Mouse (Mus musculus) c-Kit-positive CD71-positive TER-119-negative erythroid progenitor cells, embryonic 14.5 days (primary cell): Measurements from ENCODE around the gene Dock7.

ENCODE experiments used
- DNase-seq: peaks from one replicate; pipeline ENCODE4 v3.0.0-alpha.2; 2013; ENCODE audit warnings: low read depth

Dock7 gene

GRCm38 (mm10) chr4:99120211-99121122, at the start of gene Dock7:
Gene Dock7 (minus strand): TSS chr4:99120915.
- DNase-seq = peak; percentile 59

DNA sequence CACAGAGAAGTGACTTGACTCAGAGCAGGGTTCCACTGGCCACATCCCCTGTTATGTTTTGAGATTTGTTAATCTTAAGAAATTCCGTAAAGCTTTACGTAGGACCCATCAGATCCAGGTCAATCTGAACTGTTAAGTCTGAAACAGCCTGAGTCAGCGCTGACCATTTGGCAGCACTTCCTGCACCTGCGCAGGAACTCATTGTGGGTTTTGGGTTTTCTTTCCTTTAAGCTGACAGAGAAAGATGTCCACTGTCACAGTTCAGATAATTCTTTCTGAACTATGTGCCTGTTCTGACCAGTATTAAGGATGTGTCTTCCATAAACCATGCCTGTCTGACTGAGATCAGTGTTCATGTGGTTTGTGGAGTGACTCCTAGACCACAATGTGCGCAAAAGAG, 48.2 kb upstream of the Dock7 start:
- no peak for DNase-seq

DNA sequence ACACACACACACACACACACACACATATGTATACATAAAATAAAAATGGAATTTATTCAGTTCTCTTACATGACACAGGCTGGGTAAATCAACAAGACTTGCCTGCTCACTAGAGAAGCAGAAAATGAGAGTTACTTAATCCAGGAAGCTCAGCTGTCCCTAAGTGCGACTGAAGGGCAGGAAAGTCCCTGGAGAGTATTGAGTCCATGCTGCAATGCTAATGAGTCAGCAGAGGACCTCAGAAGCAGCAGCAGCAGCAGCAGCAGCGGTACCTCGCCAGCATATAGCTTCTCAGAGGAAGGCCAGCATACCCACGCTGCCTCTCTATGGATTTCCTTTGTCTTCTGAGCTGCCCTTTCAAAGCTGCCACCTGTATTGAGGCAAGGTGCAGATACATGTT, 42.8 kb upstream of the Dock7 start:
- DNase-seq = no peak

DNA sequence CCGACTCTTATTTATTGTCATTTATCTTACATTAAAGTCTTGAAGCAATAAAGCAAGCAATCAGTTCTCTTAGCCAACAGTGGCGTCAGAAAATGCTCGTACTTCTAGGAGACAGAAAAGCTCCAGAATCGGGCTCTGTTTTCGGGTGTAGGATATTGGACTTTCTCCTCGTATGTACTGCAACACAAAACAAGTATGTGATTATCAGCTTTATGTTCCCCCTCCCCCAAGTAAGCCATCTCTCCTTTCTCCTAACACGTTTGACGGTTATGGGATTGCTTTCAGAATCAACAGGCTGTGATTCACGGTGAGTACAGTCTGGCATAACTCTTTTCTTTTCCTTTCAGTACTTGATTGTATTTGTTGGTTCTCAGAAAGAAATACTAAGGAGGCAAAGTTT, 42.3 kb upstream of the Dock7 start:
- no peak for DNase-seq

- DNase-seq = no peak
These were observed 40.8 kb upstream of the Dock7 start for GRCm38 (mm10) chr4:99161457-99161971.

DNA sequence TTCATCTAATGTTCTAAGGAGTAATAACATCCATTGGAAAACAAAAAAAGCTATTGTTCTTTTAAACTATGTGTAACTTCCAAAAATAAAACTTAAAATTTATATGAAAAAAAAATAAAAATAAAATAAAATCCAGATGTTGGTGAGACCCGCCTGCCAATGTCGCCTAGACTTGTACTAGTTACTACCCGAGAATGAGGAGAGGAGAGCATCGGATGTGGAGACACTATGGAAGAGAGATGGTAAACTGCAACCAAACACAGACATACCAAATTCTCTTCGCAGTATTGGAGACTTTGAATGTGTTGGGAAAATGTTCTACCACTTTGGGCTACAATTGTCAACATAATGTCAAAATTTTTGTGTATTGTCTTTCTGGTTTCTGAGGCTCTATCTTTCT, 40.2 kb upstream of the Dock7 start:
- no peak for DNase-seq

DNA sequence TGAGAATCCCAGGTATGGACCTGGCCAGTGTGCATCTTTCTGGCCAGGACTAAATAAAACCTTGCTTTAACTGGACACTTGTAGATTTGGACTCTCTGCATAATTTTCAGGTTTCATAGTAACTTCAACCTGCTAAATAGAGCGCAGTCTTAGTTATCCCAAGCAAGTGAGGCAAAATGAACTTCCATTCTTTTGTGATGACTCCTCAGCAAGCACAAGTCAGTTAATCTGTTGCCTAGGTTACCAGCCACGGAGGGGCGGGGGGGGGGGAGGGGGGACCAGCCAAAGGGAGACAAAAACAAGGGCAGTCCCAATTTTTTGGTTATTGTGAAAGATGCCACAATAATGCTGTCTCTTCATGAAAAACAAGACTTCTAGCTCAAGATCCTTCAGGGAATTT, 39.7 kb upstream of the Dock7 start:
- DNase-seq = no peak

DNA sequence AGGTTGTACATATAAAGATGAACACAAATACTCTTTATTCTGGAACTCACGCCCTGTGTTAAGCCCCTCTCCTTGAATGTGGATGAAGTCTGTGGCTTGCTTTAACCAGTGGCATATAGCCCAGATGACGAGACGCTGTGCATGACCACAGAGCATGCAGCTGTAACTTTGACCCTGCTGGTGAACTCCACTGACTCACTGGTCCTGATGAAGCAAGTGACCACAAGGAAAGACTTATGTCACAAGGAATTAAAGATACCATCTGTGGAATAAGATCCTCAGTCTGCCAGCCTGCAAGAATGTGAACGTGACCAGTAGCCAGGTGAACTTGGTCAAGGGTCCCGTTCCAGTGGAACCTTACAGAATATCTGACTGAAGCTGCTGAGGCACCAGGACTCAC, 37.8 kb upstream of the Dock7 start:
- no peak for DNase-seq

GRCm38 (mm10) chr4:99156641-99157307, 36.1 kb upstream of the Dock7 start:
- no peak for DNase-seq

DNA sequence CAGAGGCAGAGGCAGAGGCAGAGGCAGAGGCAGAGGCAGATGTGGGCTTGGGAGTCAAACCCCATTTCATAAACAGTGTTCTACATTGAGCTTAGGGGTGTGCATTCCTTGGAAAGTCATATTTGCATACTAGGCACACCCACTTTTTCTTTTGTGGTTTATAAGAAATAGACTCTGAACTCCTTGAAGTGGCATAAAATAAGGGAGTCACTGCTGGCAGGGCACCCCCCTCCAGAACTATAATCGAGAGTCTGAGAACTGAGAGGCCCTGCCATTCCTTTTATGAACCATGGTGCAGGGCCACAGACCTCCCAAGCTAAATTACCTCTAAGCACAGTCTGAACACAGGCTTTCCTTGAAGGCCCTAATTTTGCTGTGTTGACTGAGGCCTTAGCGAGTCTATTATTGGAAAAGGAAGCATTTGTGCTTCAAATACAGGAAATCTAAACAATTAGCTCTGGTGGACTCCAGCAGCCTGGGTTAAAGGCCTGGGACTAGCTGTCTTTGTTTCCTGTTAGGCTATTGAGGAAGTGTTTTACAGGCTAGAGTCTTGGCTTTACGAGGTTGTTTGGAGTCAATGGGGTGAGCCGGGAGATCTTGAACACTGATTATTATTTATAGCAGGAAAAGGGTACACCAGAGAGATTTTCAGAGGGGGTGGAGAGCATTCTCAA, 31.3 kb upstream of the Dock7 start:
- no peak for DNase-seq

GRCm38 (mm10) chr4:99151434-99151833, 30.7 kb upstream of the Dock7 start:
- DNase-seq = no peak

DNA sequence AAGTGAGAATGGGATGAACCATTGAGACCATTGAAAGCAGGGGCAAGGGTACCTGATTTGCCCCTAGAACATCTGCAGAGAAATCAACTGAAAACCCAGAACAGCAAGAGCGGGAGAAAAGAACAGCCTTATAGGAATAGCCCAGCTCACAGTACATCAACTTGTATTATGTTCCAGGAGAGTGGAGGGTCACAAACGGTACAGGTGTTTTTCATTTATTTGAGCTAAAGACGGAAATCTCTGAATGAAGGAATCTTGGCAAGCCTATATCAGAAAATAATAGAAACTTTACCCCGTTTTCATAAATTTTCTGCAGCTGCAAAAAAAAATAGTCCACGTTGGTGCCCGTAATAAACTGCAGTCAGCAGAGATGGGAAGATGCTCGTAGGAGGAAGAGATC, 22.6 kb upstream of the Dock7 start:
- no peak for DNase-seq

DNA sequence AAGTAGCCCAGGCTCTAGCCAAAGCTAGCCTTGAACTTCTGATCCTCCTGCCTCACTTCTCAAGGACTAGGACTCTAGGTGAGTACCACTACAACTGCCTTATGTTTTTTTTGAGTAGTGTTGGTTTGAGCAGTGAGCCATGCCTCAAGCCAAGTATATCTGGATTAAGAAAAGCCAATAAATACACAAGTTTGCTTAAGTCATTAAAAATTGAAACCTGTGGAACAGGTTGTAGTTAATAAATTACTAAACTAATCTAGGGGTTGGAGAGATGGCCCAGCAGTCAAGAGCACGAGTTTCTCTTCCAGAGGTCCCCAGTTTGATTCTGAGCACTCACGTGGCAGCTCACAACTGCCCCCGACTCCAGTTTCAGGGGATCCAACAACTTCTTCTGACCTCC, 20.9 kb upstream of the Dock7 start:
- no peak for DNase-seq

DNA sequence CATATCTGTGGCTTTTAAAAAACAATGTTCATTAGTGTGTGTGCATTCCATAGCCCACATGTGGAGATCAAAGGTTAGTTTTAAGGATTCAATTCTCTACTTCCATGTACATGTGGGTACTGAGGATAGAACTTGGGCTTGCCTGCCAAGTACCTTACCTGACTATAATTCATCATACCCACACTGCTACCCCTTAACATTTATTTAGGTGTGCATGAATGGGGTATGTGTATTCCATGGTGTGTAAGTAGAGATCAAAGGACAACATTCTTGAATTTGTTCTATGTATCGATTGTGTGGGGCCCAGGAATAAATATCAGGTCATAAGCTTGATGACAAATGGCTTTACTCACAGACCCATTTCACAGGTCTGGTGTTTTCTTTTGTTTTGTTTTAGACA, 20.5 kb upstream of the Dock7 start:
- DNase-seq = no peak

- DNase-seq = no peak
These were observed 17.4 kb upstream of the Dock7 start for GRCm38 (mm10) chr4:99137986-99138641.

DNA sequence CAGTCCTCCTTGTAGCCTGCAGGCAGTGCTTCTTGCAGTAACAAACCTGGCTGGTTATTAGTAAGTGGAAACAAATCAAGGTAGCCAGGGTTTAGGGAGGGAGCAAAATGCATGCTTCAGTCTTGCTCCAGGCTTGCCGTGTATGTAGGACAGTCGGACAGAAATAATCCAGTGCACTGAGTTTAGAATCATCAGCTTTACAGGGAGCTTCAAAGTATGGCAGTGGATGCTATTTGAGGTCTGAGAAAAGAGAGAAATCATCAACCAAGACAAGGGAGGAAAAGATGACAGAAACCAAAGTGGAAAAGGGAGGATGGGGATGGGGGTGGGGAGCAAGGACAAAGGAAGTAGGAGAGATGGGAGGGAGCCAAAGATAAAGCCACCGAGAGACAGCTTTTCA, 13.8 kb upstream of the Dock7 start:
- no peak for DNase-seq

GRCm38 (mm10) chr4:99133326-99133725, 12.6 kb upstream of the Dock7 start:
- DNase-seq = no peak

- no peak for DNase-seq
These were observed 12.0 kb upstream of the Dock7 start for GRCm38 (mm10) chr4:99132686-99133085.

- DNase-seq = no peak
These were observed 10.5 kb upstream of the Dock7 start for GRCm38 (mm10) chr4:99131227-99131653.

GRCm38 (mm10) chr4:99123546-99123945, 2.8 kb upstream of the Dock7 start:
- no peak for DNase-seq

GRCm38 (mm10) chr4:99122786-99123185, 2.1 kb upstream of the Dock7 start:
- DNase-seq = no peak

GRCm38 (mm10) chr4:99122047-99122446, 1.3 kb upstream of the Dock7 start:
- DNase-seq = peak; percentile 28
